Mouse (Mus musculus): ENCODE data around the gene Ugt3a2. TPM values are rescaled to one million over a fixed set of nuclear protein-coding genes. Genes with fewer than 3 reads are reported as not detected.

Ugt3a2 gene
- polyA plus RNA-seq, 1 experiment from 2014 or later, result not detected

- Histone ChIP-seq H3K27ac (ENCODE audit: low read length) (no peak overlapping the region), H3K36me3 (ENCODE audit: control insufficient read depth, insufficient read depth, low read length) (no peaks in the 10 kb centered on the region), H3K4me1 (ENCODE audit: control insufficient read depth, insufficient read depth, low read length) (no peaks in the 10 kb centered on the region), H3K4me3 (ENCODE audit: low read depth, low read length) (no peak overlapping the region), H3K9me3 (ENCODE audit: control insufficient read depth, low read depth, low read length) (no peaks in the 10 kb centered on the region), H3K4me2 (replicated peaks; ENCODE audit: low read depth, low read length) (no peak overlapping the region), H3K9ac (replicated peaks; ENCODE audit: low read depth, low read length) (no peak overlapping the region), H3K27me3 (ENCODE audit: control insufficient read depth, insufficient read depth, low read length) (no peaks in the 10 kb centered on the region)
- no peak for ATAC-seq (ENCODE audit: insufficient number of reproducible peaks, insufficient read depth, low FRiP score, low read depth)
- WGBS, result 89% methylated on average over 7 of the region's 7 CpGs
Observed at GRCm38 (mm10) chr15:9376281-9376680, 40.9 kb downstream of the Ugt3a2 start.

GRCm38 (mm10) chr15:9409475-9409874, 74.1 kb downstream of the Ugt3a2 start:
- Histone ChIP-seq H3K4me3 (ENCODE audit: low read depth, low read length) (no peak overlapping the region), H3K27me3 (ENCODE audit: control insufficient read depth, insufficient read depth, low read length) (no peaks in the 10 kb centered on the region), H3K9ac (replicated peaks; ENCODE audit: low read depth, low read length) (no peak overlapping the region), H3K4me2 (replicated peaks; ENCODE audit: low read depth, low read length) (no peak overlapping the region), H3K4me1 (ENCODE audit: control insufficient read depth, insufficient read depth, low read length) (no peaks in the 10 kb centered on the region), H3K36me3 (ENCODE audit: control insufficient read depth, insufficient read depth, low read length) (no peaks in the 10 kb centered on the region), H3K27ac (ENCODE audit: low read length) (no peak overlapping the region), H3K9me3 (ENCODE audit: control insufficient read depth, low read depth, low read length) (no peaks in the 10 kb centered on the region)
- 87% methylated on average over 3 of the region's 3 CpGs for WGBS
- ATAC-seq (ENCODE audit: insufficient number of reproducible peaks, insufficient read depth, low FRiP score, low read depth), result no peak

Other genes with a start within 250 kb of the Ugt3a2 start
- 7.0 and 7.9 TPM in 2 replicates for gene Lmbrd2, start 195.0 kb upstream of the Ugt3a2 start, polyA plus RNA-seq (2014; fragmentation: Nextera tagmentation; extraction: Ambion mirVana)
- 70.8 and 73.4 TPM in 2 replicates for gene Skp2, start 180.1 kb upstream of the Ugt3a2 start, polyA plus RNA-seq (2014; fragmentation: Nextera tagmentation; extraction: Ambion mirVana)
- not detected in 2 replicates for gene Ugt3a1, start 58.7 kb upstream of the Ugt3a2 start, polyA plus RNA-seq (2014; fragmentation: Nextera tagmentation; extraction: Ambion mirVana)
- 7.9 and 8.6 TPM in 2 replicates for gene Capsl, start 100.5 kb downstream of the Ugt3a2 start, polyA plus RNA-seq (2014; fragmentation: Nextera tagmentation; extraction: Ambion mirVana)
- gene Il7r, start 194.6 kb downstream of the Ugt3a2 start, polyA plus RNA-seq (2014; fragmentation: Nextera tagmentation; extraction: Ambion mirVana), result 0.36 and 0.62 TPM in 2 replicates

Measured in stomach, embryonic 14.5 days (tissue).